Mouse (Mus musculus) gastrocnemius, postnatal 4 days (tissue): ENCODE measurements around the gene Trim65. TPM values are rescaled to one million over a fixed set of nuclear protein-coding genes. Genes with fewer than 3 reads are reported as not detected.
"Not testable (repeated sequence)": the region's sequence is repeated elsewhere in the genome, so short reads cannot be mapped to it uniquely, and the experiment has no call there.

Experiments
- DNase-seq, 2 experiments: peaks; one replicate each; pipeline ENCODE4 v3.0.0; 2021 to 2022; ENCODE audit warnings: low spot score in 2 of 2, mixed read lengths in 2 of 2
- total RNA-seq, 2 experiments: library from RNA; stranded (reverse); gene quantifications; 2 replicates each; pipeline ENCODE4 v1.2.3; 2021

Trim65 gene
- total RNA-seq, 2 experiments from 2014 or later, result 4.2 to 4.6 TPM

- DNase-seq, result not testable (repeated sequence)
Observed at GRCm38 (mm10) chr11:116092959-116093358, 38.0 kb downstream of the Trim65 start.

DNA sequence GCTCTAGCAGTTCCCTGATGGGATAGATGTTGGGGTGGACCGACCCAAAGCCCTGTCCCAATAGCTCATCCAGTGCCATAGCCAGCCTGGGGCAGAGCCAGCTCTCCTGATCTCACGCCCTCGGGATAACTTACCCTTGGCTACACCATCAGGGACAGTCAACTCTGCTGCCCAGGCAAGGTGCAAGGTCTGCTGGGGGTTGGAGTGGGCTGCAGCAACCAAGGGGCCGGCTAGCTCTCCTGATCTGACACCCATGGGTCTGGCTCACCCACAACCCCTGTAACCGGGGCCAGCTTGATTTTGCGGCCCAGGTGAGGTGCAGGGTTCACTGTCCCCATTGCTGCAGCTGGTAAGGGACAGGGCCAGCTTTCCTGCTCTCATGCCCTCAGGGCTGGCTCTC lies 39.3 kb downstream of the Trim65 start:
- no peak for DNase-seq

- no peak for DNase-seq
Observed at GRCm38 (mm10) chr11:116089545-116089944, 41.4 kb downstream of the Trim65 start.

DNA sequence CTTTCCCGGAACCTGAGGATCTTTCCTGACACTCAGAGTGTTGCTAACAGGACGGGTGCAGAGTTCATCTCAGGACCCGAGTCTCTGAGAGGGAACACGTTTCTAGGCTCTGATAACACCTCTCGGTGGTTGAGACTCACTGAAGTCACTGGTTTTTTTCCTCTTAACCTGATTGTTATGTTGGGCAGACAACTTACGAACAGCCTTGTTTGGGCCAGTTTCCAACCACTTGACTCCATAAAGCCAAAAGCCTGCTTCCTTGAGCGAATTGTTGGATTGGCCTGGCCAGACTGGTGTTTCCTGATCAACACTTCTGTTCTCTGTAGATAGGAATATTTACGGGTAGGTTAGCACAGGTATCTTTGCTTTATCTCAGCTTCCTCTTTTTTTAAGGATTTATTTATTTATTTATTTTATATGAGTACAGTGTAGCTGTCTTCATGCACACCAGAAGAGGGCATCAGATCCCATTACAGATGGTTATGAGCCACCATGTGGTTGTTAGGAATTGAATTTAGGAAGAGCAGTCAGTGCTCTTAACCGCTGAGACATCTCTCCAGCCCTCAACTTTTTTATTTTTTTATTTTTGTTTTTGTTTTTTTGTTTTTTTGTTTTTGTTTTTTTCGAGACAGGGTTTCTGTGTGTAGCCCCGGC lies 42.1 kb downstream of the Trim65 start:
- DNase-seq, result no peak

DNA sequence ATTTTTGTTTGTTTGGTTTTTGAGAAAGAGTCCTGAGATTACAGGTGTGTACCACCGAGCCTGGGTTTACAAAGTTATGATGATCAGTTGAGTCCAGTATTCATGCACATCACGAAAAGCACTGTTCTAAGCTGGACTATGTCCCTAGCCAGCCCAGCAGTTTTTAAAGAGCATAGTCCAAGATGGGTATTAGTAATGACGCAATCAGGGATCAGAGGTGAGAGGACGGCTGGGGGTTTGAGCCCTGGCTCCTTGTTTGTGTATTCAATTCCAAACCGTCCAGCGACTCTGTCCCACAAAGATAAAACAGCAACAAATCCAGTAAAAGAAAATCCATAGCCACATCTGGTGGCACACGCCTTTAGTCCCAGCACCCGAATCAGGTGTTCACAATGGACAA lies 42.7 kb downstream of the Trim65 start:
- no peak for DNase-seq

GRCm38 (mm10) chr11:116087194-116088130 lies 43.5 kb downstream of the Trim65 start:
- DNase-seq, result peak; percentile 81 to 90

GRCm38 (mm10) chr11:116086258-116087193 lies 44.4 kb downstream of the Trim65 start, which contains the start of gene Wbp2:
Wbp2 (minus strand) TSS chr11:116086995.
- peak; percentile 92 to 97 for DNase-seq

GRCm38 (mm10) chr11:116084166-116084565 lies 46.8 kb downstream of the Trim65 start:
- DNase-seq, result no peak

GRCm38 (mm10) chr11:116083096-116083672 lies 47.7 kb downstream of the Trim65 start:
- DNase-seq, result no peak

GRCm38 (mm10) chr11:116081081-116081480 lies 49.8 kb downstream of the Trim65 start:
- no peak for DNase-seq

DNA sequence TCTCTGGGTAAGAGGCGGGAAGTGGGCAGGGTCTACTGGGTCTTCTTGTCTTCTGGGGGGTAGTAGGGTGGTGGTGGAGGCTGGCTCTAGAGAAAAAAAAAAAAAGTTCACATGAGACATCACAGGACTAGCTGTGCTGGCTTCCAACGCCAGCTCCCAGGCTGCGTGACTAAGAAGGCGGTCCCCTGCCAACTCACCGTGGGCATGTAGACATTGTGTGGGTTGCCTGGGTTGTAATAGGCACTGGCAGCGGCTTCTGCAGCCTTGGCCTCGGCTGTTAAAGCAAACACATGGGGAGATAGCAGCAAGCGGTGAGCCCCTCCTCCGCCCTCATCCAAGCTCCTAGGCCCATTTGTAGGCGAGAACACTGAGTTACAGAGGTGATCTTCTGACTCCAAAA lies 51.4 kb downstream of the Trim65 start:
- no peak for DNase-seq

GRCm38 (mm10) chr11:116078676-116079320 lies 52.1 kb downstream of the Trim65 start:
- DNase-seq, result no peak

DNA sequence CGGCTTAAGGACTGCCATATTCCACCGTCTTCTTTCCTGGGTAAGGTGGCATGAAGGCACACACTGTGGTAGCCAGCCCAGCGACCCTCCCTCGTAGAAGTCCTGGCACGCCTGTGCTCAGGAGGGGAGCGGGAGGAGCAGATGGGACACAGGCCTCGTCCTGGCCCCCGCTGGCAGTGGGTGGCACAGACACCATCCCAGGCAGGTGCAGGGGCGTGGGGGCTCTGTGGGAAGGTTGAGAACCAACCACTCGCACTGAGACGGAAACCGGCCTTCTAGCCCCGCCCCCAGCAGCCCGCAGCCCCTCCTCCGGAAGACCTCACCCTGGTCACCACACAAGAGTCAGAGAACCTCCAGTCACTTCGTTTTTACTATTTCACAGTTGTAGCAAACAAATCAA lies 52.7 kb downstream of the Trim65 start:
- peak in 1 of 2 experiments; percentile 57 for DNase-seq

DNA sequence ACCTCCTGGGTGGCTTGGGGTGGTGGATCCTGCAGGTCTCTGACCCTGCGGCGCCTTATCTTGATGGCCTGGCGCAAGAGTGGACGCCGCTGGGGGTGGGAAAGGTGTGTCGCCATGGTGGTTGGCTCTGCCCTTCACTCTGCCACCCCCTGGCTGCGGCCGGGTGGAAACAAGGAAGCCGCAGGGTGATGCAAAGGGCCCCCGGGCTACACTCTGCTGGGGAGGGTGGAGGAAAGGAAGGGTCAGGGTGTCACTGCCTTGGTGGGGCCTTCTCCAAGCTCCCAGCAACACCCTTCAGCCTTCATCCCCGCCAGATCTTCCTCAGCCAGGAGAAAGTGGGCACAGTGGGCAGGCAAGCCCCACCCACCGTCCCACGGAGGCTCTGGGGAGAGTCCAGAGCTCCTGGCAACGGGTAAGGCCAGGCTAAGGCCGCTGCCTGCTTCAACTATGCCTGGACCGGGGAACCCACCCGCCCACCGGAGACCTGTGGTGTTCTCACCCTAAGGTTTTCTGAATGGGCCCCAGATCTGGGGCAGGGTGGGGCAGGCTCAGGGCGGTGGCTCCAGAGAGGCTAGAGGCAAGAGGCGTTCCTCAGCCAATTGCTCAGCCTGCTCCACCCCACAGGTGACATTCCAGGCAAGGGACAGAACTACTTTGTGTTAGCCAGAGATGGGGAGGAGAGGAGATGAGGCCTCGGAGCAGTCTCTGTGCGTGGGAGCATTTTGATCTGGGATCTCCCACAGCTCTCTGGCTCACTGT lies 53.3 kb downstream of the Trim65 start, which contains the start of gene Unc13d:
Gene Unc13d (minus strand): TSS at position 516 of the 759 bp plus-strand sequence.
- no peak for DNase-seq

GRCm38 (mm10) chr11:116076836-116077235 lies 54.1 kb downstream of the Trim65 start:
- no peak for DNase-seq

GRCm38 (mm10) chr11:116076266-116076540 lies 54.7 kb downstream of the Trim65 start:
- DNase-seq, result no peak

DNA sequence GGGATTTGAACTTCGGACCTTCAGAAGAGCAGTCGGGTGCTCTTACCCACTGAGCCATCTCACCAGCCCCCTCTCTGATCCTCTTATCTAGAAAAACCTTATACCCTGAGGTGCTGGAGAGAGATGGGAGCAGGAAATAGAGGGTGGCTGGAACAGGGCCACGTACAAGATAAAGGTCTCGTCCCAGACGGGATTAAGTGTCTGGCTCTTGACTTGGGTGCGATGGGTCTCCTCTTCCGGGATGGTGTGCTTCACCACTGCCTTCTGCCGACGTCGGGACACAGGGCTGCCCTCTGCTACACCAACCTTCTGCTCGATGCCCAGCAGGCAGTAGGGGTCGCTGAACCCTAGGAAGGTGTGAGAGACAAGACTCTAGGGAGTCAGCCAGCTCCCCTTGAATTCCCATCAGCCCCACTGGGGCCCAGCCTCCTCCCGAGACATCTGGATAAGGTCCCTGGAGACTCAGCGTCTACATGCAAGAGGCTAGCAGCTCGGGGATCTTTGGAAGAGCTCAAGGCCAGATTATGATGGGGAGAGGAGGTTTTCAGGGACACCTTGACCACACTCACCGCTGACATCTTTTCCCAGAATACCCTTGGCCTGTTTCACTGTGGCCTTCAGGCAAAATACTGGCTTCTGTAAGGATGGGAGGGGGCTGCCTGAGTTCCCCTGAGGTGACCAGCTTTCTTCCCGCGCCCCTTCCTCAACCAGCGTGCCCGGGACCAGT lies 55.2 kb downstream of the Trim65 start:
- DNase-seq, result no peak

GRCm38 (mm10) chr11:116074436-116074991 lies 56.4 kb downstream of the Trim65 start:
- DNase-seq, result no peak

DNA sequence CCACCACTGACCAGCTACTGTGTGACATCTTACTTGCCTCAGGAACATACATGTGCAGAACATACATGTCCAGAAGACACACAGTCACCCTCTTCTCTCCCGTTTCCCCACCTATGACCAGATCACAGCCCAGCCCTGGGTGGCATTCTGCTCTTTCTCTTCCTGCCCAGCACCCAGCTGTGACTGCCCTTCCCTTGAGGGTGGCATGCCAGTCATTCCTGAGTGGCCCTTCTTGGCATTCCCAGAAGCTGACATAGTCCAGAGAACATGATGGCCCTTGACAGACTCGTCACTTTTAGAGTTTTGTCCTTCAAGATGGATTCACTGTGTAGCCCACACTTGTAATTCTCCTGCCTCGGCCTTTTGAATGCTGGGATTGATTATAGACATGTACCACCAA lies 58.3 kb downstream of the Trim65 start:
- no peak for DNase-seq
